Mouse (Mus musculus) heart, postnatal 0 days (tissue): ENCODE measurements around the gene Atp11c.

Experiments
- CTCF ChIP-seq: IDR thresholded peaks from 2 replicates; pipeline ENCODE4 v1.5.1; 2016; ENCODE audit warnings: antibody characterized with exemption, control low read depth, low read depth
- EP300 ChIP-seq: IDR thresholded peaks from 2 replicates; pipeline ENCODE4 v1.6.1; 2016; ENCODE audit warnings: antibody characterized with exemption, low read depth

DNA sequence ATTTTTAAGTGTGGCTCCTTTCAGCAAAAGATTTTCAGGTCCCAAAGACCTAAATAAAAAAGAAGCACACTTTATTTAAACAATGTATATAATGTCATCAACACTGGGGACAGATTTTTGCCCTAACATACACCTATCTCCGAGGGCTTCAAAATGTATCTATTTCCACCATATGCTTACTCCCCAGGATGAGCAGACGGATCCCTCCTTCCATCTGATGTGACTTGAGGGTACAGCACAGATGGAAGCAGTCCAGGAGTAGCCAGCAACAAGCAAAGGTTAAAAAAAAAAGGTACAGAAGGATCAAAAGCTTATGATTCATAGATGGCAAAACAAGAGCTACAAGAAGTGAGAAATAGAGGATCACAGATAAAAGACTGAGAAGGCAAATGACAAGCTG is 300.2 kb downstream of the Atp11c start:
- TF ChIP-seq CTCF (no peak), EP300 (no peak)
